Mouse (Mus musculus) midbrain, embryonic 16.5 days (tissue): ENCODE results near the gene Tubb2b. TPM values are rescaled to one million over a fixed set of nuclear protein-coding genes. Genes with fewer than 3 reads are reported as not detected.

Experiments used
- polyA plus RNA-seq: library from polyadenylated mRNA; unstranded; fragments of >200 nt; fragmentation: Nextera tagmentation; extraction: Ambion mirVana; gene quantifications from 2 replicates; pipeline ENCODE4 v1.2.1, GENCODE M21; 2015

The Tubb2b gene
- polyA plus RNA-seq, 1 experiment from 2014 or later = 1,315 TPM

Other genes starting within 250 kb of the Tubb2b start
- 0.21 and 0.36 TPM in 2 replicates for gene Serpinb6c, start 224.8 kb downstream of the Tubb2b start, polyA plus RNA-seq
- 6.3 and 7.7 TPM in 2 replicates for gene Nqo2, start 165.8 kb downstream of the Tubb2b start, polyA plus RNA-seq
- gene Ripk1, start 128.1 kb downstream of the Tubb2b start, polyA plus RNA-seq = 4.9 and 6.4 TPM in 2 replicates
- gene Serpinb6a, start 127.7 kb downstream of the Tubb2b start, polyA plus RNA-seq = 32.4 and 33.7 TPM in 2 replicates
- 39.2 and 45.1 TPM in 2 replicates for gene Bphl, start 92.9 kb downstream of the Tubb2b start, polyA plus RNA-seq
- 3,297 and 3,828 TPM in 2 replicates for gene Tubb2a, start 52.5 kb downstream of the Tubb2b start, polyA plus RNA-seq
- gene Psmg4, start 32.5 kb upstream of the Tubb2b start, polyA plus RNA-seq = 71.6 and 74.6 TPM in 2 replicates
- 15.2 and 16.2 TPM in 2 replicates for gene Slc22a23, start 214.7 kb upstream of the Tubb2b start, polyA plus RNA-seq